Mouse (Mus musculus): ENCODE data around the gene Atxn1l. TPM values are rescaled to one million over a fixed set of nuclear protein-coding genes. Genes with fewer than 3 reads are reported as not detected.

Atxn1l gene
- polyA plus RNA-seq, 1 experiment = 24.5 TPM

GRCm38 (mm10) chr8:109736819-109737218 lies 720 bp downstream of the Atxn1l start:
- WGBS = 2% methylated on average over 8 of the region's 8 CpGs
- DNase-seq = no peak
- Histone ChIP-seq H3K4me1 (ENCODE audit: control insufficient read depth, insufficient read depth, low read length) (peaks cover 7% of the 10 kb centered on the region; the same call in 1 of the 2 replicates), H3K4me3 (replicated peaks; ENCODE audit: extremely low read depth, low read depth, low read length) (peak overlapping the region; percentile 83)
- TF ChIP-seq POLR2A (IDR thresholded peaks at IDR 0.05; ENCODE audit: borderline replicate concordance, extremely low read depth, low read depth, low read length) (no peak), CTCF (IDR thresholded peaks at IDR 0.05; ENCODE audit: insufficient read depth, low read length) (no peak)

- TF ChIP-seq POLR2A (IDR thresholded peaks at IDR 0.05; ENCODE audit: borderline replicate concordance, extremely low read depth, low read depth, low read length) = no peak
- no peak for TF ChIP-seq CTCF (IDR thresholded peaks at IDR 0.05; ENCODE audit: insufficient read depth, low read length)
- H3K4me3 ChIP-seq (replicated peaks; ENCODE audit: extremely low read depth, low read depth, low read length) = no peak overlapping the region
- 53% methylated on average over 3 of the region's 3 CpGs for WGBS
- H3K4me1 ChIP-seq (ENCODE audit: control insufficient read depth, insufficient read depth, low read length) = peaks cover 7% of the 10 kb centered on the region; the same call in 1 of the 2 replicates
- DNase-seq = no peak
Measured at GRCm38 (mm10) chr8:109734018-109734417, 3.5 kb downstream of the Atxn1l start.

- no peak for TF ChIP-seq CTCF (IDR thresholded peaks at IDR 0.05; ENCODE audit: insufficient read depth, low read length)
- TF ChIP-seq POLR2A (IDR thresholded peaks at IDR 0.05; ENCODE audit: borderline replicate concordance, extremely low read depth, low read depth, low read length) = no peak
- DNase-seq = no peak
- 82% methylated on average over 3 of the region's 3 CpGs for WGBS
- Histone ChIP-seq H3K4me3 (replicated peaks; ENCODE audit: extremely low read depth, low read depth, low read length) (no peak overlapping the region), H3K4me1 (ENCODE audit: control insufficient read depth, insufficient read depth, low read length) (no peaks in the 10 kb centered on the region)
Measured at GRCm38 (mm10) chr8:109731012-109731411, 6.5 kb downstream of the Atxn1l start.

GRCm38 (mm10) chr8:109725106-109725505 lies 12.4 kb downstream of the Atxn1l start:
- Histone ChIP-seq H3K4me3 (replicated peaks; ENCODE audit: extremely low read depth, low read depth, low read length) (no peak overlapping the region), H3K4me1 (ENCODE audit: control insufficient read depth, insufficient read depth, low read length) (no peaks in the 10 kb centered on the region)
- no peak for DNase-seq
- WGBS = 78% methylated on average over 3 of the region's 3 CpGs
- no peak for TF ChIP-seq POLR2A (IDR thresholded peaks at IDR 0.05; ENCODE audit: borderline replicate concordance, extremely low read depth, low read depth, low read length)
- TF ChIP-seq CTCF (IDR thresholded peaks at IDR 0.05; ENCODE audit: insufficient read depth, low read length) = no peak

GRCm38 (mm10) chr8:109714961-109715360 lies 22.6 kb downstream of the Atxn1l start:
- WGBS = 90% methylated on average over 5 of the region's 5 CpGs
- no peak for DNase-seq
- Histone ChIP-seq H3K4me1 (ENCODE audit: control insufficient read depth, insufficient read depth, low read length) (no peaks in the 10 kb centered on the region), H3K4me3 (replicated peaks; ENCODE audit: extremely low read depth, low read depth, low read length) (no peak overlapping the region)
- no peak for TF ChIP-seq CTCF (IDR thresholded peaks at IDR 0.05; ENCODE audit: insufficient read depth, low read length)
- no peak for TF ChIP-seq POLR2A (IDR thresholded peaks at IDR 0.05; ENCODE audit: borderline replicate concordance, extremely low read depth, low read depth, low read length)

GRCm38 (mm10) chr8:109712521-109712920 lies 25.0 kb downstream of the Atxn1l start:
- TF ChIP-seq CTCF (IDR thresholded peaks at IDR 0.05; ENCODE audit: insufficient read depth, low read length) (no peak), POLR2A (IDR thresholded peaks at IDR 0.05; ENCODE audit: borderline replicate concordance, extremely low read depth, low read depth, low read length) (no peak)
- H3K4me3 ChIP-seq (replicated peaks; ENCODE audit: extremely low read depth, low read depth, low read length) = no peak overlapping the region
- 76% methylated on average over 1 of the region's 1 CpGs for WGBS
- no peak for DNase-seq
- no peaks in the 10 kb centered on the region for H3K4me1 ChIP-seq (ENCODE audit: control insufficient read depth, insufficient read depth, low read length)

GRCm38 (mm10) chr8:109707921-109708320 lies 29.6 kb downstream of the Atxn1l start:
- no peak for DNase-seq
- 90% methylated on average over 4 of the region's 4 CpGs for WGBS
- no peak for TF ChIP-seq POLR2A (IDR thresholded peaks at IDR 0.05; ENCODE audit: borderline replicate concordance, extremely low read depth, low read depth, low read length)
- no peak for TF ChIP-seq CTCF (IDR thresholded peaks at IDR 0.05; ENCODE audit: insufficient read depth, low read length)
- Histone ChIP-seq H3K4me3 (replicated peaks; ENCODE audit: extremely low read depth, low read depth, low read length) (no peak overlapping the region), H3K4me1 (ENCODE audit: control insufficient read depth, insufficient read depth, low read length) (0 out of 2 replicates have a peak, but pooled peaks cover 7% of the 10 kb centered on the region)

- peak; percentile 74 for DNase-seq
- no peak overlapping the region for H3K4me3 ChIP-seq (replicated peaks; ENCODE audit: extremely low read depth, low read depth, low read length)
Measured at GRCm38 (mm10) chr8:109706874-109707237, 30.7 kb downstream of the Atxn1l start.

GRCm38 (mm10) chr8:109706076-109706873 lies 31.3 kb downstream of the Atxn1l start:
- DNase-seq = peak; percentile 43
- Histone ChIP-seq H3K4me3 (replicated peaks; ENCODE audit: extremely low read depth, low read depth, low read length) (peak overlapping the region; percentile 54), H3K4me1 (ENCODE audit: control insufficient read depth, insufficient read depth, low read length) (0 out of 2 replicates have a peak, but pooled peaks cover 7% of the 10 kb centered on the region)
- WGBS = 5% methylated on average over 25 of the region's 30 CpGs
- TF ChIP-seq CTCF (IDR thresholded peaks at IDR 0.05; ENCODE audit: insufficient read depth, low read length) = no peak
- TF ChIP-seq POLR2A (IDR thresholded peaks at IDR 0.05; ENCODE audit: borderline replicate concordance, extremely low read depth, low read depth, low read length) = no peak

More at GRCm38 (mm10) chr8:109706874-109707237, 30.7 kb downstream of the Atxn1l start:
- H3K4me1 ChIP-seq (ENCODE audit: control insufficient read depth, insufficient read depth, low read length) = 0 out of 2 replicates have a peak, but pooled peaks cover 7% of the 10 kb centered on the region
- TF ChIP-seq CTCF (IDR thresholded peaks at IDR 0.05; ENCODE audit: insufficient read depth, low read length) (peak; percentile 96), POLR2A (IDR thresholded peaks at IDR 0.05; ENCODE audit: borderline replicate concordance, extremely low read depth, low read depth, low read length) (no peak)
- 20% methylated on average over 2 of the region's 2 CpGs for WGBS
